8 mouse cellular contexts compared by ENCODE assay signal in genomic region chr10:79765228-79765745, GRCm38 (mm10). TPM values are rescaled to one million over a fixed set of nuclear protein-coding genes. Genes with fewer than 3 reads are reported as not detected.
A peak's percentile ranks its signal among the peaks of the same experiment; 100 is the strongest.
DNase-seq lines count a peak whose midpoint lies in the region; ATAC-seq and TF ChIP-seq lines count a peak whose summit lies in the region.

No protein-coding gene starts in this region.

- WGBS in hindbrain, embryonic 10.5 days: 84% methylated on average over 2 of the region's 2 CpGs
- WGBS in liver, embryonic 15.5 days (ENCODE audit: insufficient replicate concordance): 57% methylated on average over 2 of the region's 2 CpGs
- 78% methylated on average over 2 of the region's 2 CpGs for WGBS in thymus, adult 2 months

- H3K79me2 ChIP-seq in CH12.LX (replicated peaks; ENCODE audit: control insufficient read depth, extremely low read depth, insufficient read depth, poor library complexity, severe bottlenecking): peaks cover 38% of the 10 kb centered on the region

- peak overlapping the region; percentile 77 for H3K4me2 ChIP-seq in CH12.LX (ENCODE audit: insufficient read depth, low read depth, poor library complexity, severe bottlenecking)
- H3K4me2 ChIP-seq in liver, embryonic 15.5 days: peak overlapping the region; percentile 98

- TF ChIP-seq RAD21 in CH12.LX (IDR thresholded peaks at IDR 0.05; ENCODE audit: low read depth, low read length): no peak

- peak overlapping the region; percentile 99; the same call in 1 of the 2 replicates for H3K9ac ChIP-seq in CH12.LX (ENCODE audit: insufficient read depth, low read depth)
- peak overlapping the region; percentile 91 for H3K9ac ChIP-seq in liver, embryonic 15.5 days

- TF ChIP-seq EP300 in CH12.LX (IDR thresholded peaks at IDR 0.05; ENCODE audit: low read length): no peak

- TF ChIP-seq POLR2A in CH12.LX (IDR thresholded peaks at IDR 0.05; ENCODE audit: low read depth, low read length): no peak
- TF ChIP-seq POLR2A in thymus, adult 2 months (IDR thresholded peaks at IDR 0.05; ENCODE audit: control insufficient read depth, extremely low read depth, insufficient read depth, low read length, poor library complexity): no peak

- no peak for ATAC-seq in erythroblast, adult 5-6 weeks (replicated peaks; ENCODE audit: low FRiP score, poor library complexity, severe bottlenecking)
- ATAC-seq in liver, embryonic 15.5 days (ENCODE audit: insufficient read depth): no peak

- peak overlapping the region; percentile 78 for H3K4me3 ChIP-seq in erythroblast, embryonic 14.5 days (replicated peaks)
- peak overlapping the region; percentile 92 to 98 (median 98) for H3K4me3 ChIP-seq in CH12.LX (replicated peaks in 1 of 3; ENCODE audit: low read depth in 2 of 3, low read length in 2 of 3, poor library complexity in 1 of 3)
- peak overlapping the region; percentile 73 for H3K4me3 ChIP-seq in hindbrain, embryonic 10.5 days
- H3K4me3 ChIP-seq in liver, embryonic 15.5 days (replicated peaks): peak overlapping the region; percentile 97
- H3K4me3 ChIP-seq in thymus, adult 2 months (ENCODE audit: control insufficient read depth, insufficient read depth, low read length): no peak overlapping the region

- H3K27me3 ChIP-seq in erythroblast, embryonic 14.5 days (ENCODE audit: control insufficient read depth): no peaks in the 10 kb centered on the region
- H3K27me3 ChIP-seq in CH12.LX (replicated peaks): no peaks in the 10 kb centered on the region
- peaks cover under 1% of the 10 kb centered on the region; the same call in 1 of the 2 replicates for H3K27me3 ChIP-seq in hindbrain, embryonic 10.5 days (ENCODE audit: insufficient read depth, poor library complexity, severe bottlenecking)
- H3K27me3 ChIP-seq in liver, embryonic 15.5 days: no peaks in the 10 kb centered on the region
- no peaks in the 10 kb centered on the region for H3K27me3 ChIP-seq in thymus, adult 2 months (ENCODE audit: control insufficient read depth, insufficient read depth, low read length)

- H3K4me1 ChIP-seq in erythroblast, embryonic 14.5 days (ENCODE audit: control insufficient read depth): peaks cover 54% of the 10 kb centered on the region
- H3K4me1 ChIP-seq in CH12.LX (ENCODE audit: control insufficient read depth in 1 of 2, insufficient read depth in 2 of 2): peaks cover 27 to 47% of the 10 kb centered on the region in 2 experiments
- H3K4me1 ChIP-seq in hindbrain, embryonic 10.5 days (replicated peaks): peaks cover 61% of the 10 kb centered on the region
- peaks cover 48% of the 10 kb centered on the region for H3K4me1 ChIP-seq in liver, embryonic 15.5 days (replicated peaks)
- peaks cover 38% of the 10 kb centered on the region for H3K4me1 ChIP-seq in thymus, adult 2 months (replicated peaks; ENCODE audit: control insufficient read depth, insufficient read depth, low read length)

- no peak overlapping the region for H3K27ac ChIP-seq in CH12.LX (ENCODE audit: insufficient read depth, low read depth)
- no peak overlapping the region for H3K27ac ChIP-seq in hindbrain, embryonic 10.5 days
- 0 out of 2 replicates have a peak overlapping the region, but pooled peaks have one; percentile 88 for H3K27ac ChIP-seq in liver, embryonic 15.5 days (replicated peaks)
- H3K27ac ChIP-seq in thymus, adult 2 months (ENCODE audit: control insufficient read depth, insufficient read depth, low read length): no peak overlapping the region

- dilution Hi-C loops in CH12.LX (cut with MboI; ENCODE audit: extremely low pct_ligation_motif_present, extremely low pct_unique_long_range_greater_than_20kb, low sequenced_read_pairs): no loop called here

- no peak for TF ChIP-seq CTCF in CH12.LX (conservative IDR thresholded peaks at IDR 0.05 in 1 of 2, IDR thresholded peaks at IDR 0.05 in 1 of 2; ENCODE audit: low read depth in 2 of 2, low read length in 2 of 2)
- TF ChIP-seq CTCF in thymus, adult 2 months (IDR thresholded peaks at IDR 0.05; ENCODE audit: borderline replicate concordance, control insufficient read depth, extremely low read depth, insufficient read depth, low read length, poor library complexity): no peak

- no peaks in the 10 kb centered on the region for H3K9me3 ChIP-seq in erythroblast, embryonic 14.5 days (ENCODE audit: control insufficient read depth, low read length)
- H3K9me3 ChIP-seq in CH12.LX (replicated peaks; ENCODE audit: low read length): no peaks in the 10 kb centered on the region
- no peaks in the 10 kb centered on the region for H3K9me3 ChIP-seq in hindbrain, embryonic 10.5 days
- no peaks in the 10 kb centered on the region for H3K9me3 ChIP-seq in liver, embryonic 15.5 days (replicated peaks)

- in situ Hi-C loops in CH12.LX (cut with MboI; ENCODE audit: low pct_ligation_motif_present, low pct_unique_long_range_greater_than_20kb, low sequenced_read_pairs): no loop called here

- no peak for DNase-seq in CH12.LX (ENCODE audit: extremely low read depth)
- no peak for DNase-seq in hindbrain, embryonic 10.5 days (ENCODE audit: low spot score)
- no peak for DNase-seq in c-Kit-positive CD71-positive TER-119-positive erythroid progenitor cells, embryonic 14.5 days (ENCODE audit: low spot score)
- DNase-seq in thymus, adult 2 months: no peak
- DNase-seq in frontal cortex, postnatal 36 days (ENCODE audit: low spot score in 2 of 2): no peak

- H3K36me3 ChIP-seq in erythroblast, embryonic 14.5 days (ENCODE audit: control insufficient read depth): peaks cover 51% of the 10 kb centered on the region
- peaks cover 29 to 48% of the 10 kb centered on the region in 2 experiments for H3K36me3 ChIP-seq in CH12.LX (replicated peaks in 1 of 2; ENCODE audit: control insufficient read depth in 1 of 2, insufficient read depth in 1 of 2, low read length in 1 of 2)
- H3K36me3 ChIP-seq in hindbrain, embryonic 10.5 days: peaks cover 42% of the 10 kb centered on the region
- peaks cover 25% of the 10 kb centered on the region for H3K36me3 ChIP-seq in liver, embryonic 15.5 days (replicated peaks)
- H3K36me3 ChIP-seq in thymus, adult 2 months (ENCODE audit: control insufficient read depth, insufficient read depth, low read length): peaks cover 20% of the 10 kb centered on the region

TF ChIP-seq in CH12.LX, 34 proteins besides CTCF, POLR2A, EP300 and RAD21 (continues in another document):
- no peak for TF ChIP-seq TBP (conservative IDR thresholded peaks at IDR 0.05; ENCODE audit: low read depth, low read length)

RNA-seq across cellular contexts. Expression of gene Rnf126, which starts 1.5 kb away (rescaled TPM):
- polyA plus RNA-seq in erythroblast, embryonic 14.5 days (2012): 35.3 and 45.1 TPM in 2 replicates
- total RNA-seq in erythroblast, adult 5-6 weeks (2015; ENCODE audit: low replicate concordance): 11.3 and 12.1 TPM in 2 replicates
- total RNA-seq in erythroblast, adult 5-6 weeks (2017; ENCODE audit: low replicate concordance): 2.6 and 10.7 TPM in 2 replicates
- total RNA-seq in CH12.LX (2012; rRNA removed) (67.9 and 74.8 TPM in 2 replicates), CH12.LX (2014; rRNA removed) (28.9 and 32.4 TPM in 2 replicates)
- 90.7 and 112 TPM in 2 replicates for polyA plus RNA-seq in CH12.LX (2012; ENCODE audit: insufficient read length, low read depth)
- polyA plus RNA-seq in hindbrain, embryonic 10.5 days (2016; fragmentation: Nextera tagmentation; extraction: Ambion mirVana): 124 and 136 TPM in 2 replicates
- 39.6 and 42.0 TPM in 2 replicates for polyA plus RNA-seq in liver, embryonic 15.5 days (2015; fragmentation: Nextera tagmentation; extraction: Ambion mirVana)
- polyA plus RNA-seq in thymus, adult 2 months (2012; rRNA removed): 375 and 472 TPM in 2 replicates

RNA-seq across cellular contexts. Expression of gene Fgf22, which starts 10.4 kb away (rescaled TPM):
- polyA plus RNA-seq in erythroblast, embryonic 14.5 days (2012): not detected in 2 replicates
- not detected in 2 replicates for total RNA-seq in erythroblast, adult 5-6 weeks (2015; ENCODE audit: low replicate concordance)
- 0.26 TPM in 1 of 2 replicates, not detected in the other for total RNA-seq in erythroblast, adult 5-6 weeks (2017; ENCODE audit: low replicate concordance)
- not detected in 2 replicates for total RNA-seq in CH12.LX (2012; rRNA removed)
- not detected in 2 replicates for total RNA-seq in CH12.LX (2014; rRNA removed)
- polyA plus RNA-seq in CH12.LX (2012; ENCODE audit: insufficient read length, low read depth): not detected in 2 replicates
- polyA plus RNA-seq in hindbrain, embryonic 10.5 days (2016; fragmentation: Nextera tagmentation; extraction: Ambion mirVana): 0.12 and 0.55 TPM in 2 replicates
- polyA plus RNA-seq in liver, embryonic 15.5 days (2015; fragmentation: Nextera tagmentation; extraction: Ambion mirVana): 0.07 TPM in 1 of 2 replicates, not detected in the other
- polyA plus RNA-seq in thymus, adult 2 months (2012; rRNA removed): not detected in 2 replicates

RNA-seq across cellular contexts. Expression of gene Fstl3, which starts 11.8 kb away (rescaled TPM):
- 0.02 and 0.04 TPM in 2 replicates for polyA plus RNA-seq in erythroblast, embryonic 14.5 days (2012)
- 1.7 and 5.8 TPM in 2 replicates for total RNA-seq in erythroblast, adult 5-6 weeks (2015; ENCODE audit: low replicate concordance)
- not detected in 2 replicates for total RNA-seq in erythroblast, adult 5-6 weeks (2017; ENCODE audit: low replicate concordance)
- total RNA-seq in CH12.LX (2012; rRNA removed): 0.25 TPM in 2 replicates
- total RNA-seq in CH12.LX (2014; rRNA removed): not detected in 2 replicates
- polyA plus RNA-seq in CH12.LX (2012; ENCODE audit: insufficient read length, low read depth): not detected in 2 replicates
- polyA plus RNA-seq in hindbrain, embryonic 10.5 days (2016; fragmentation: Nextera tagmentation; extraction: Ambion mirVana): 1.7 and 1.8 TPM in 2 replicates
- 0.71 and 1.0 TPM in 2 replicates for polyA plus RNA-seq in liver, embryonic 15.5 days (2015; fragmentation: Nextera tagmentation; extraction: Ambion mirVana)
- polyA plus RNA-seq in thymus, adult 2 months (2012; rRNA removed): 15.9 and 17.1 TPM in 2 replicates

RNA-seq across cellular contexts. Expression of gene Polrmt, which starts 18.9 kb away (rescaled TPM):
- 2.1 and 2.5 TPM in 2 replicates for polyA plus RNA-seq in erythroblast, embryonic 14.5 days (2012)
- 3.6 and 4.8 TPM in 2 replicates for total RNA-seq in erythroblast, adult 5-6 weeks (2015; ENCODE audit: low replicate concordance)
- total RNA-seq in erythroblast, adult 5-6 weeks (2017; ENCODE audit: low replicate concordance): 1.1 and 5.0 TPM in 2 replicates
- total RNA-seq in CH12.LX (2012; rRNA removed) (50.1 and 50.5 TPM in 2 replicates), CH12.LX (2014; rRNA removed) (13.5 and 18.1 TPM in 2 replicates)
- polyA plus RNA-seq in CH12.LX (2012; ENCODE audit: insufficient read length, low read depth): 40.2 and 49.0 TPM in 2 replicates
- polyA plus RNA-seq in hindbrain, embryonic 10.5 days (2016; fragmentation: Nextera tagmentation; extraction: Ambion mirVana): 47.3 and 51.6 TPM in 2 replicates
- polyA plus RNA-seq in liver, embryonic 15.5 days (2015; fragmentation: Nextera tagmentation; extraction: Ambion mirVana): 15.6 and 17.7 TPM in 2 replicates
- 104 and 109 TPM in 2 replicates for polyA plus RNA-seq in thymus, adult 2 months (2012; rRNA removed)

RNA-seq across cellular contexts. Expression of gene Prss57, which starts 25.5 kb away (rescaled TPM):
- polyA plus RNA-seq in erythroblast, embryonic 14.5 days (2012): 0.02 TPM in 1 of 2 replicates, not detected in the other
- total RNA-seq in erythroblast, adult 5-6 weeks (2015; ENCODE audit: low replicate concordance): 30.5 and 45.0 TPM in 2 replicates
- total RNA-seq in erythroblast, adult 5-6 weeks (2017; ENCODE audit: low replicate concordance): 6.8 and 14.3 TPM in 2 replicates
- total RNA-seq in CH12.LX (2012; rRNA removed) (0.08 and 0.21 TPM in 2 replicates), CH12.LX (2014; rRNA removed) (not detected in 2 replicates)
- polyA plus RNA-seq in CH12.LX (2012; ENCODE audit: insufficient read length, low read depth): not detected in 2 replicates
- 0.10 TPM in 1 of 2 replicates, not detected in the other for polyA plus RNA-seq in hindbrain, embryonic 10.5 days (2016; fragmentation: Nextera tagmentation; extraction: Ambion mirVana)
- polyA plus RNA-seq in liver, embryonic 15.5 days (2015; fragmentation: Nextera tagmentation; extraction: Ambion mirVana): 7.0 and 7.1 TPM in 2 replicates
- 23.4 and 30.1 TPM in 2 replicates for polyA plus RNA-seq in thymus, adult 2 months (2012; rRNA removed)
